Mouse (Mus musculus) spleen, adult 2 months (tissue): ENCODE measurements around the gene Prr36.

Experiments used
- CTCF ChIP-seq: fragments of 200-500 bp; IDR thresholded peaks from 2 replicates; pipeline ENCODE4 v1.5.1; 2011; ENCODE audit warnings: mild to moderate bottlenecking, inconsistent platforms; ENCODE audit not compliant: insufficient read depth, insufficient read length, insufficient replicate concordance; ENCODE audit errors: extremely low read depth
- POLR2A ChIP-seq: fragments of 200-500 bp; IDR thresholded peaks from 2 replicates; pipeline ENCODE4 v1.6.1; 2011; ENCODE audit warnings: low read depth, low read length, inconsistent platforms

- TF ChIP-seq CTCF (no peak), POLR2A (no peak)
Measured at GRCm38 (mm10) chr8:4239193-4239890, 22.1 kb upstream of the Prr36 start.
